Mouse (Mus musculus) megakaryocyte, embryonic 14.5 days (primary cell): ENCODE results near the gene Gm7534. TPM values are rescaled to one million over a fixed set of nuclear protein-coding genes. Genes with fewer than 3 reads are reported as not detected.

ENCODE experiments used
- H3K27me3 ChIP-seq: replicated peaks from 2 replicates; pipeline ENCODE3; 2012; ENCODE audit warnings: inconsistent platforms
- H3K36me3 ChIP-seq: replicated peaks from 2 replicates; pipeline ENCODE3; 2012; ENCODE audit warnings: low read length, inconsistent platforms, mixed read lengths
- H3K4me1 ChIP-seq: 2 replicates; pipeline ENCODE4 v1.6.1; 2012; ENCODE audit warnings: inconsistent platforms
- H3K4me3 ChIP-seq: replicated peaks from 2 replicates; pipeline ENCODE3; 2012; ENCODE audit warnings: moderate library complexity, mild to moderate bottlenecking, inconsistent platforms
- H3K9me3 ChIP-seq: 2 replicates; pipeline ENCODE4 v1.6.1; 2012; ENCODE audit warnings: inconsistent platforms
- FLI1 ChIP-seq: IDR thresholded peaks from 2 replicates; pipeline ENCODE4 v1.6.1; 2012; ENCODE audit warnings: low read length, inconsistent platforms, mixed read lengths
- GATA1 ChIP-seq: IDR thresholded peaks from 3 replicates; pipeline ENCODE4 v1.6.1; 2012; ENCODE audit warnings: mixed read lengths, low read length, inconsistent platforms, borderline replicate concordance
- polyA plus RNA-seq: library from polyadenylated mRNA; stranded (reverse); fragments of >175 nt; gene quantifications from 2 replicates; pipeline ENCODE4 v1.2.3, GENCODE M21; 2012; ENCODE audit warnings: low replicate concordance; ENCODE audit not compliant: insufficient read depth

Gene Gm7534
- polyA plus RNA-seq, 1 experiment, result not detected

DNA sequence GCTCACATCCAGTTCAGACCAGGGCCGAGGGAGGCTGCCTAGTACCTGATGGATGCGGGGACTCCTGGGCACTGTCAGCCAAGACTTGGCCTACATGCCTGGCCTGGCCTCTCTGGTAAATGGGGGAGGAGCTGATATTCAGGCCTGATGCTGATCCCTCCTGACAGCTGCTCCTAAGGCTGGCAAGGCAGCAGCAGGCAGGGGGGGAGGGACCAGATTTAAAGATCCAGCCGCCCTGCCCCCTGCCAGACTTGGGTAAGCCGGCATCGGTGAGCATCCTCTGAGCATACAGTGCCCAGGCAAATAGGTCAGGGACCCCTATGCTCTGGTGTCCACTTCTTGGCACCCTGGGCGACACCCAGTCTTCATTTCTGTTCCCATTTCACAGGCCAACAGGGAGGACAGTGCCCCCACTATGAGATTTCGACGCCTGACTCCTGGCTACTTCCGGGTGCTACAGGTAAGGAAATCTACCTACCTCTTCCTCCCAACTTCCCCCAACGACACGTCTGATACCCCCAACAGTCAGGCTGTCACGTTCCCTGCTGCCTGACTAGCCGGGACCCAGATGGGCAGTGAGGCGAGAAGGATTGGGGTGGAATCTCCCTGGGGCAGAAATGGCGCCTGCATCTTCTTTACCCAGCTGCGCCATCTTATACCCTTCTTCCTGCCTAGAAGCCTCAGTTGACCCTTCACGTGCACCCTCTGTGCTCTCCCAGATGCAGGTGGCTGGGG is 40.9 kb upstream of the Gm7534 start, which contains the start of gene E130218I03Rik:
TSS of gene E130218I03Rik (plus strand) at position 147 of the 735 bp plus-strand sequence.
- TF ChIP-seq GATA1, result no peak
- no peak for TF ChIP-seq FLI1
- Histone ChIP-seq H3K4me1 (peaks cover 24% of the 10 kb centered on the region), H3K36me3 (peaks cover 9% of the 10 kb centered on the region), H3K27me3 (peaks cover 31% of the 10 kb centered on the region), H3K4me3 (peak within 1 kb of the TSS; percentile 94), H3K9me3 (no peaks in the 10 kb centered on the region)

DNA sequence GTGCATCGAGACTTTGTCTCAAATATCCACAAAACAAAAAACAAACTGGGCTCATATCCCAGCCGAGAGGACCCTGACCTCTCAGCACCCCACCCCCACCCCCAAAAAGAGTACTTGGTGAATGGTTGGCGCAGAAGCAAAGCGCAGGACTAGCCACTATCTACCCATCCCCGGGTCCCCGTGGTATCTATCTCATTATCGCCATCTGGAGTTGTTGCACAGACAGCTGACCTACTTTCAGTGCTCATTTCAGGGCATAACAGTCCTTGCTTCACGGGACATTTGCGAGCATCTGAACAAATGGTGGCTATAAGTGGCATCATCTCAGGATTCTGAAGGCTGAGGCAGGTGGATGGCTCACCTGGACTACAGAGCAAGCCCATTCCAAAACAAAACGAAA is 35.9 kb upstream of the Gm7534 start:
- no peak overlapping the region for H3K4me3 ChIP-seq
- TF ChIP-seq FLI1 (no peak), GATA1 (no peak)
- H3K27me3 ChIP-seq, result peaks cover 50% of the 10 kb centered on the region
- peaks cover 5% of the 10 kb centered on the region for H3K36me3 ChIP-seq
- H3K9me3 ChIP-seq, result no peaks in the 10 kb centered on the region
- peaks cover 13% of the 10 kb centered on the region for H3K4me1 ChIP-seq

DNA sequence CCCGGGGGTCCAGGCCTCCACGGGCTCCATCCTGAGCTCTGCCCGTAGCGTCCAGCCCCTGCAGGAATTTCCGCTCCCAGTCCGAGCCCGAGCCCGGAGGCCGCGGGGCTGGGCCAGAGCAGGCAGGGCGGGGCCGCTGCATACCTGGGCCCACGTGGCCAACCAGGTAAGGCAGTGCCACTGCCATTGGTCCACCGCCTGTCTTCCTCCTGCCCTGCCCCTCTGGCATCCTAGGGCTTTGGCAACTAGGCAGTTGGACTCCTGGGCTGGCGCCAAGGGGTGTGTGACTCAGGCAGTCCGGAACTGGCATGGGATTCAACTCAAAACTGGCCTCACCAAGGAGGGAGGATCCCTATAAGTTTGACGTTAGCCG is 35.5 kb upstream of the Gm7534 start, which contains the start of gene Cnksr1:
TSS of gene Cnksr1 (minus strand) at position 121 of the 373 bp plus-strand sequence.
- Histone ChIP-seq H3K27me3 (peaks cover 54% of the 10 kb centered on the region), H3K9me3 (no peaks in the 10 kb centered on the region), H3K4me1 (peaks cover 13% of the 10 kb centered on the region), H3K36me3 (peaks cover under 1% of the 10 kb centered on the region), H3K4me3 (no peak within 1 kb of the TSS)
- TF ChIP-seq FLI1 (no peak), GATA1 (no peak)

DNA sequence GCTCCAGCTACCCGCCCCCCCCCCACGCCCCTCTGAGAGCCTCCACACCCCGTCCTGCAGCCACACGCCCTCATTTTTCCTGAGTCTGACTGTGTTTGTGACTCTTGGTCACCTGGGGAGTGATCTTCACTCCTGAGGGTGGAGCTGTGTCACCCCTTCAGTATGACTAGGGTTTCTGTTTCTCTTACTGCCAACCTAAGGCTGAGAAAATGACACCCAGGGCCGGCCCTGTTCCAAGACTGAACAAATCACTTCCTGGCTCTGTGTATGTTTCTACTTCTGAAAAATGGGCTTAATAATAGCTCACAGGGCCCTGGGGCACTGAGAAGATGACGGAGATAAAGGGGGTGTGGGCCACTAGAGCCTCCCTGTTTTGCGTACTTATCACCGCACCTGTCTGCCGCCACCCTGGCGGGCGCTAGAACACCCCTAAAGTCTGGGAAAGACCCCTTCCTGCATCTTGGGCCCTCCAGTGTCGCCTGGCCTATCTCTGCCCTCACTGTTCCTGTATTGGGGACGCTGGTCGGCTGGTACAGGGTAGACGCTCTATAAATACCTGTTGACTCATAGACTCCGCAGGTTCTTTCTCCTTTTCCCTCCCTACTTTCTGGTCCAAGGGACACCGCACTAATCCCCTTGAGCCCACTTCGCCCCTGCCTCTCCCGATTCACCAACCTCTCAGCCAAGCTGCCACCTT is 34.9 kb upstream of the Gm7534 start:
- no peak overlapping the region for H3K4me3 ChIP-seq
- H3K36me3 ChIP-seq, result no peaks in the 10 kb centered on the region
- no peaks in the 10 kb centered on the region for H3K9me3 ChIP-seq
- H3K4me1 ChIP-seq, result peaks cover 13% of the 10 kb centered on the region
- TF ChIP-seq FLI1, result no peak
- no peak for TF ChIP-seq GATA1
- peaks cover 60% of the 10 kb centered on the region for H3K27me3 ChIP-seq

DNA sequence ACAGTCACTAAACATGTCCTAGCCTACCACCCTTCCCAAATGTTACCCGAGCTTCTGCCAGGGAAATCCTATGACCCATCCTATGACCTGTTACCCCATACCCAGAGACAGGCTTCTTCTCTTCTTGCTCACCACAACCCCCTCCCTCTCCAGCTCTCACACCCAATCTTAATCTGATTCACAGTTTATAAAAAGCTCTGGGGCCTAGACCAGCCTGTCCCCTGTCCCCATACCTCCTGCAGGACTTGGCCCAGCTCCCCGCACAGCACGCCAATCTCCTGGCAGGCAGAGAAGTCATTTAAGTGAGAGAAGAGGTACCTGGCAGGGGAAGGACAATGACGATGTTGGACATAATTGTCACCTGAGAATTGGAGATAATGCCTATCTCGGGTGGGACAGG is 32.1 kb upstream of the Gm7534 start:
- Histone ChIP-seq H3K27me3 (peaks cover 79% of the 10 kb centered on the region), H3K36me3 (no peaks in the 10 kb centered on the region), H3K4me3 (no peak overlapping the region), H3K9me3 (no peaks in the 10 kb centered on the region), H3K4me1 (peaks cover 13% of the 10 kb centered on the region)
- no peak for TF ChIP-seq FLI1
- TF ChIP-seq GATA1, result no peak

DNA sequence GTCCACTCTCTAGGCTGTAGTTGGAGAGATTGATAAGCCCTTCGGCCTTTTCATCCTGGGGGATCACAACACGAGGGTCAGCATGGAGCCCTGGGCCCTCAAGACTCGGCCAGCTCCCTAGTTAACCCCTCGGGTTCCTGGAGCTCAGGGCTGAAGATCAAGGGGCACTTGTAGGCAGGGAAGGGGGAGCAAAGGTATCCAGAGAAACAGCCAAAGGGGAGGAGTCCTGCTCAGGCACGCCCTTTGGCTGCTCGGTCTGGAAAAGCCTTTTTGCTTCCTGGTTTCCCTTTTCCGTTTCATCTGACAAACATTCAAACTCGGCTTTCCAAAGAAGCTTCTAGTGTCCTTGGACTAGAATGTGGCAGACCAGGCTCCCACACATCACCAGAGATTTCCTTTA is 27.6 kb upstream of the Gm7534 start:
- Histone ChIP-seq H3K4me1 (no peaks in the 10 kb centered on the region), H3K4me3 (no peak overlapping the region), H3K27me3 (peaks cover 81% of the 10 kb centered on the region), H3K9me3 (no peaks in the 10 kb centered on the region), H3K36me3 (no peaks in the 10 kb centered on the region)
- no peak for TF ChIP-seq FLI1
- TF ChIP-seq GATA1, result no peak

DNA sequence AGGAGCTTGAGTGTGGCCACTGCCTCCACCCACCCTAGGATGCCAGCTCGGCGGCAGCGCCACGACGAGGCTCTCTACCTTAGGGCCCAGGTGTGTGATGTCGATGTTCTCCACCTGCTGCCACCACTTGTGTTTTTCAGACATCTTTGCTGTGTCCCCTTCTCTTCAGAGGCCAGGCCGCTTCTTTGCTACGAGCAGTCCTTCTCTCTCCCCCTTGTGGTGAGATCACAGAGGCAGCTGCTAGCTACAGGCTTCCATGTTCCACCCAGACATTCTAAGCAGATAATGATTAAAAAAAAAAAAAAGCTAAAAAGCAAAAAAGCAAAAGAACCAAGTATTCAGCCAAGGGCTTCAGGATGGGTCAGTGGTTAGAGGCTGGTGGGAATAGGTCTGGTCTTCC is 24.4 kb upstream of the Gm7534 start, which contains the start of gene Catsper4:
TSS of gene Catsper4 (minus strand) at position 190 of the 400 bp plus-strand sequence.
- TF ChIP-seq FLI1, result no peak
- TF ChIP-seq GATA1, result no peak
- Histone ChIP-seq H3K27me3 (peaks cover 65% of the 10 kb centered on the region), H3K4me1 (no peaks in the 10 kb centered on the region; the same call in 1 of the 2 replicates), H3K9me3 (no peaks in the 10 kb centered on the region), H3K36me3 (no peaks in the 10 kb centered on the region), H3K4me3 (no peak within 1 kb of the TSS)

DNA sequence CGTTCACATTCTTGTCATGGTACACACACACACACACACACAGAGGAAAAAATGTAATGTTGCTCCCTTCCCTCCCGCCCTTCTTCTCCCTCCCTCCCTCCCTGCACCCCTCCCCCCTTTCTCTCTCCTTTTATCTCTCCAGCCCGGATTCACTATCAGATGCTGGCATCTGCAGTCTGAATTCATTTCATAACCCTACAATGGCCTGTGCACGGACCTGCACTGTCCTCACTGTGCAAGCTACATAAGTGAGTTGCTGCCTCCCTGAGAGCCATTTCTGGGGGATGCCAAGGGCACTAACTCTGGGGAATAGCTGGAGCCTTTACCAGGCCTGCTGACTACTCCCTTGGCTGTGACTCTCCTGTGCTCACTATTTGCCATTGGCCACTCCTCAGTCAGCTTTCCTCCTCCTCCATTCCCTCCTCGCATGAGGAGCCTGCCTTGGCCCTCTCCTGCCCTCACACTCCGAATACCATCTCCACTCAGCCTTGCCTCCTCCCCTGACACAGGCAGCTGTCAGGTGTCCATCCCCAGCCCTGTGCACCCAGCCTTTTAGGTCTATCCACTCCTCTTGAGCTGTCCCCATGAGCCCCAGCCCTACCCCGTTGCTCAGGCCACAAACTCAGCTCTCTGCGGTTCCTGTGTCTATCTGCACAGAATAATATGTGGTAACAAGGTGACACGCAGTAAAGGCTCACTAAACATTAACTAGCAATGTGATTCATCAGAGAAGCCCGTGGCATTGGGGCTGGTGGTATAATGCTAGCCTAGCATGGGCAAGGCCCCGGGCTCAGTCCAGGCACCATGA is 20.2 kb upstream of the Gm7534 start:
- no peak overlapping the region for H3K4me3 ChIP-seq

DNA sequence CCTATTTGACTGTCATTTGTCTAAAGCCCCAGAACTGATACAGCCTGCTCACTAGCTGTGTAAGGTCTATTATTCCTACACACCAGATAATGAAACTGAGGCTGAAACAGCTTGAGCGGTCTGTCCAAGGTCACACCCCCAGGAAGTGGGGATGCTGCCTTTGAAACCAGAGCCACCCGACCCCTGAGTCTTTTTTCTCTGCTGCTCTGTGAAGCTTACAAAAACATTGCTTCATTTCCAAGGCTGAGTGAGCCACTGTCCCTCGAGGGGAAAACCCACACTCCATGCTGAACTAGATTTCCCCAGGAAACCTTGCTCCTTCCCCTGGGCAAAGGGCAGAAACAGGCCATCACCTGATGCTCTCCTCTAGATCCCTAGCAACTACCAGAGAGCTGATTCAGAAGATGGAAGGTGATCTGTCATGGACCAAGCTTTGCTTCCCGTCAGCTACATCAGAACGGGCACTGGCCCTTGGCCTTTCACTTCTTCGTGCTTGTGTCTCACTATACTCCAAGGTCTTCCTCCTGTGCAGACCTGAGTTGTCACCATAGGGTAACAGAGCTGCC is 3.8 kb upstream of the Gm7534 start:
- H3K36me3 ChIP-seq, result no peaks in the 10 kb centered on the region
- peaks cover 11% of the 10 kb centered on the region for H3K4me1 ChIP-seq
- TF ChIP-seq FLI1 (no peak), GATA1 (no peak)
- H3K9me3 ChIP-seq, result peaks cover 6% of the 10 kb centered on the region
- H3K4me3 ChIP-seq, result peak overlapping the region; percentile 28
- peaks cover 42% of the 10 kb centered on the region for H3K27me3 ChIP-seq

More for the DNA sequence above, 20.2 kb upstream of the Gm7534 start:
- Histone ChIP-seq H3K9me3 (no peaks in the 10 kb centered on the region), H3K4me1 (no peaks in the 10 kb centered on the region; the same call in 1 of the 2 replicates), H3K36me3 (no peaks in the 10 kb centered on the region), H3K27me3 (peaks cover 55% of the 10 kb centered on the region)
- TF ChIP-seq GATA1, result no peak
- no peak for TF ChIP-seq FLI1
